Mouse (Mus musculus) cerebellum, postnatal 4 days (tissue): ENCODE results near the gene Polrmt.
A peak's percentile ranks its signal among the peaks of the same experiment; 100 is the strongest.
"Not testable (repeated sequence)": the region's sequence is repeated elsewhere in the genome, so short reads cannot be mapped to it uniquely, and the experiment has no call there.

Experiments
- DNase-seq, 2 experiments: peaks; one replicate each; pipeline ENCODE4 v3.0.0; 2022; ENCODE audit warnings: low spot score in 2 of 2, mixed read lengths in 1 of 2

Gene Polrmt

DNA sequence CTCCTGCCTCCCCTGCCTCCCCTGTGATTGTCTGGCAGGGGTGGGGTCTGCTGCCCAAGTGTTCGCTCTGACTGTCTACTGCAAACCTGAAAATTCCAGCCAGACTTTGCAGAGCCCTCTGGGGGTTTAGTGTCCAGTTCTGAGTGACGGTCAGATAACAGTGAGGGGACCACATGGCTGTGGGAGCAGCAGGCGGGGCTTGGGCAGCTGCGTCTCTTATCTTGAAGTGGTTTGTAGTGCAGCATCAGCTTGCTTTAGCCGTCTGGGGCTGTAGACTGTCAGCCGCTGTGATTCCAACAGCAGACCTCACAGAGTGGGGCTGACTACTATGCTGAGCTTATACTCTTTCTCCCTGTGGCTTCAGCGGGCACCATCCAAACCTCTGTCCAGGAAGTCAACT is 37.1 kb downstream of the Polrmt start:
- no peak for DNase-seq

- DNase-seq = no peak
These were observed 37.7 kb downstream of the Polrmt start for GRCm38 (mm10) chr10:79708668-79709067.

- DNase-seq = no peak
These were observed 38.6 kb downstream of the Polrmt start for GRCm38 (mm10) chr10:79707759-79708158.

DNA sequence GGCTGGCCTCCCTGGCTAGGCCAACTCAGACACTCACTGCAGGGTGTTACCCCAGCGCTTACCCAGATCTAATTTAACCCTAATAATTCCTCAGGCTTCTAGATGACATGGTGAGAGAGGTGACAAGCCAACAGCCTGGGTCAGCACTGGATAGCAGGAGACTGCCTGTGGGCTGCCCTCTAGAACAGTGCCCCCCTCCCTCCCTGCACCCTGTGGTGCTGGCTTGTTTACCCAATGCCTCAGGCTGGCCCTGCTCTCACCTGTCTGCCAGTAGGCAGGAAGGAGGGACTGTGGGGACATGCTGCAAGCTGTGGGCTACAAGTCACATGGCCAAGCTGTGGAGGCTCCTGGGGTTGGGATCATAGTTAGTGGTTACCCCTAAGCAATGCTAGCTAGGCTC is 39.2 kb downstream of the Polrmt start:
- no peak for DNase-seq

DNA sequence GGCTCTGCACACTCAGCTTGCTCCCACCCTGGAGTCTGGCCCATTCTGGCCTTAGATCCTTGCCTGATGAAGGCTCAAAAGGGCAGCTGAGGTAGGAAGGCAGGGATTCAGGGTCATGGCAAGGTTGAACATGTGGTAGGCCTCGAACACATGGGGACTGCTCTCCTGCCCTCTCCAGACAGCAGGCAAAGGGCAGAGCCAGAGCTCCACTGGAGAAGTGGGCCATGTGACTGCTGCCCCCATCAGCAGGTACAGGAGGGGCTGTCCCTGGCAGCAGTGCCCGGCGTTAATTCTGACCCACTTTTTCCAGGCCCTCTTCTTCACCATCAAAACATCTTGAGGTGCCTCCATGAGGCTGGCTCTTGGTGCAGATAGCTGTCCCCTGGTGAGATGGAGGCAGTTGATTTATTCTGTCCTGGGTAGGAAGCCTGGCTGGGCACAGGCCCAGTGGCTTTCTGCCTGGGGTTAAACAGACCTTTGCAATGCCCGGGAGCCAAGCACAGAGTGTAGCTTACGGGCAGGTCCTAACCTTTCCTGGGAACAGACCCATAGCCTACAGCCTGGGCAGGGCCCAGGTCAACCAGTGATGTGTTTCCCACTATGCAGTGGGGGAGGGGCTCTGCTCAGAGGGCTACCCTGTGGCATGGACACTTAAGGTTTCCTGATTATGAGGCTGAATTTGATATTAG is 39.8 kb downstream of the Polrmt start:
- no peak for DNase-seq

GRCm38 (mm10) chr10:79705951-79706350 is 40.4 kb downstream of the Polrmt start:
- DNase-seq = no peak

DNA sequence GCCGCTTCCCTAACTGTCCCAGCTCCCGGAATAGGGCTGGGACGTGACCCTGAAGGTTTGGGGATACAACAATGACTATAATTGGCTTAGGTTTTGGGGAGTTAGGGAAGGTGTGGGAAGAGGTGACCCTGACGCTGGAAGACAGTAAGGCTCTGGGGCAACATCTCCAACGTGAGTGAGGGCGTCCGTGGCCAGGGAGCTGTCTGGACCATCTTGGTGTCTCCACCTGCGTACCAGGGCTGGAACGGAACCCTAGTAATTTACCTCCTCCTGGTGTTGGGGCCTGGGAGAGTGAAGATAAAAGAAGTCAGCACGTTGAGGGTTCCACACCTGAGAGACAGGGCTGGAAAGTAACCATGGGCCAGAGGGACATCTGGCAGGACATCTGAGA is 41.4 kb downstream of the Polrmt start:
- no peak for DNase-seq

GRCm38 (mm10) chr10:79704065-79704969 is 42.1 kb downstream of the Polrmt start, which contains the start of gene Bsg:
Gene Bsg, plus strand, starts transcription at chr10:79704491.
- DNase-seq = peak; percentile 94 to 99

DNA sequence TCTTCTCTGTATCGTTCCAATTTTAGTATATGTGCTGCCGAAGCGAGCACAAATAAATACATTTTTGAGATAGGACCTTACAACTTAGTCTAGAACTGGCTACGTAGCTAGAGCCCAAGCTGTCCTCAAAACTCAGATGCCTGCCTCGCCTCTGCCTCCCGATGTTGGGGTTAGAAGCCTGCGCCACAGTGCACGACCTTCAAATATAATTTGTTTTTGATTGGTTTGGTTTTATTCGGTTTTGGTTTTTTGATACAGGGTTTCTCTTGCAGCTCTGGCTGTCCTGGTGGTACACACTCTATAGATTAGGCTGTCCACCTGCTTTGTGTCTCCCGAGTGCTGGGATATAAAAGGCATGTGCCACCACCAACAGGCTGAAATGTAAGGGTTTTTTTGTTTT is 42.8 kb downstream of the Polrmt start:
- DNase-seq = no peak

GRCm38 (mm10) chr10:79702970-79703369 is 43.4 kb downstream of the Polrmt start:
- DNase-seq = not testable (repeated sequence)

DNA sequence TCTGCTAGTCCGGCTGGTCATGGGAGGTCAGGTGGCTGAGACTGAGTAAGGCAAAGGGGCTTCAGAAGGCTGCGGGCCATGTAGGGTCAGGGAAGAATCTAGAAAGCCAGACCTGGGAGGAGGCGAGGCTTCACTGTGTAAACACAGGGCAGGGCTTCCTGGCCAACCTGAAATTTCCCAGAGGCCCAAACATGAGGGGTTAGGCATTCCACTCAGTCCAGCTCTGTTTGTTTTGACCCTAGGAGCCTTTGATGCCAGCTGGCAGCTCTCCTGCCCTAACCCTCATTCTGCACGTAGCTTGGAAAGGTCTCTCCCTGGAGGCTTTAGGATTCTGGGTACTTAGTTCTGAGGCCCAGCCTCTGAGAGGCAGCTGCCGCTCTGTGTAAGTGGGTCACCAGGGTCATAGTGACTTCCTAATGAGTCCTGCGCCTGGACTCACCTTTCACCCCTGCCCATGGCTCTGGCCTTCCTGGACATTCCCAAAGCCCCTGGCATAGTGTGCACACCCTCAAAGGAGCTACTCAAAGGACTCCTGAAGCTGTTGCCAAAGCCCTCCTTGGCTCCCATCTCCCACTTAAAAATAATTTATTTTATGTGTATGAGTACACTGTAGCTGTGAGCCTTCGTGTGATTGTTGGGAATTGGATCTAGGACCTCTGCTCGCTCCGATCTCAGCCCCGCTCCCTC is 44.8 kb downstream of the Polrmt start:
- DNase-seq = no peak

GRCm38 (mm10) chr10:79700676-79701075 is 45.7 kb downstream of the Polrmt start:
- DNase-seq = no peak

DNA sequence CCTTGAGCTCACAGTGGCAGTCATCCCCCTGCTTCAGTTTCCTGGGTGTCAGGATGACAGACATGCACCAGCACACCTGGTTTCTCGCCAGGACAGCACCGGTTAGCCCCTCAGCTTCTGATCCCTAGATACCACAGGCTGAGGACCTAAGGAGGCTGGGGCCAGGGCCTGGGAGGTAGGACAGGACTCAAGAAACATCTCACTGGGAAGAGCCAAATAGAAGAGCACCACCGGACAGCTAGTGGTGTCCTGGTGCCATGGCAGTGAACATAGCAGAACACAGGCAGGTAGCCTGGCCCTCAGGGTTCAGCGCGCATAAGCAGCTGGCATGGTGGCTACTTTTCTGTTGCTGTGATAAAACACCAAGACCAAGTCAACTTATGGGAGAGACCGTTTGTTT is 47.9 kb downstream of the Polrmt start:
- DNase-seq = no peak

GRCm38 (mm10) chr10:79697916-79698315 is 48.5 kb downstream of the Polrmt start:
- no peak for DNase-seq

DNA sequence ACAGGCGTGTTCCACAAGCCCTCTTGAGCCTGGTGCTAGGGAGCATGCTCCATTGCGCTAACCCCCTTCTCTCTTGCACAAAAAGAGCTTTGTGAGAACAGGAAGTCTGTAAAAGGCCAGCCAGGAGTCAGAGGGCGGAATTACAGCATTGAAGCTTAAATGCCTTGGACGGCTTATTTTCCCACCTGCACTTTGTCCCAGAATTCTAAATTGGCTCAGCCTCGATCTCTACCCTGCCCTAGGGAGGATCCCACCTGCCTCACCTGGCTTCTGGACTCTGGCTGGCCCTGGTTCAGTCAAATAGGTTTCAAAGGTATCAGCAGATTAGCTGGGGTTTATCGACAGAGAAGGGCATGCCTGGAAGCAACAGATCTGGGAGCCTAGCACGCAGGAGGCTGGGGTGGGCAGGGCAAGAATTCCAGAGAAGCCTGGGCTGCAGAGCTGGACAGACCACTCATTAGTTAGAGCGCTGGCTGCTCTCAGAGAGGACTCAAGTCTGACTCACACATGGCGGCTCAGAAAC is 50.2 kb downstream of the Polrmt start:
- DNase-seq = no peak

DNA sequence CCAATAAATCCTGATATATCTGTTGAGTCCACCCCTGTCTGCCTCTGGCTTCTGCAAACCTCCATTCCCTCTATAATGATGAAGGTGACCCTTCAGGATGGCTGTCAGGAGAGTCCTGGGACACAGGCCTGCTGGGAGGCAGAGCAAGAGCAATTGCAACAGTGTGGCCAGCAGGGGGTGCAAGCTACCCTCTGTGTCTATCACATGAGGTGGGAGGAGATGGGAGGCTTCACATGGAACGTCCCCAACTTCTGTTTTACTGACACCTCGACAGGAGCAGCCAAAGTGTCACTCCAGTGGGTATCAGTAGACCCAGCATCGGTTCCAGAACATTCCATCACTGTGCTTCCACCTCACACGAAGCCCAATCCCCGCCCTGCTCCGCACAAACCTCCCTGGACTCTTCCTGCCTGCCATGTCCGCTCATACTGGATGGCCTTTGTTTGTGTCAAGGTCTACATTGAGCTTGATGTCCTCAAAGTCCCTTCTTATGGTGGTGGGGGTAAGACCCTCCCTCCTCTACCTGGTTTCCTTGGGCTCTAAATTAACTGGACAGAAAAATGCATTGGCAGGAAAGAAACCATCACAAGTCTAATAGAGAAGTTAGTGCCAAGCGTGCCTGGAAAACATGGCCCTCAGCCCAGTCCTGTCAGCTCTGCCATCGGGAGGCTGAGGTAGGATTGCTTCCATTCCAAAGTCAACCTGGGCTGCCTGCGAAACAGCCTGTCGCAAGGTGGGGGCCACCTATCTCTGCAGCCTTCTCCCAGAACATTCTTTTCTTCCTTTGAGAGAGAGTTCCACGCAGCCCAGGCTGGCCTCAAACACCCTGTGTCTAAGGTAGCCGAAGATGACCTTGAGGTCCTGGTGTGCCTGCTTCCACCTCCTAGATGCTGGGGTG is 50.9 kb downstream of the Polrmt start:
- DNase-seq = peak in 1 of 2 experiments; percentile 65

- DNase-seq = no peak
These were observed 52.1 kb downstream of the Polrmt start for GRCm38 (mm10) chr10:79694379-79694655.

DNA sequence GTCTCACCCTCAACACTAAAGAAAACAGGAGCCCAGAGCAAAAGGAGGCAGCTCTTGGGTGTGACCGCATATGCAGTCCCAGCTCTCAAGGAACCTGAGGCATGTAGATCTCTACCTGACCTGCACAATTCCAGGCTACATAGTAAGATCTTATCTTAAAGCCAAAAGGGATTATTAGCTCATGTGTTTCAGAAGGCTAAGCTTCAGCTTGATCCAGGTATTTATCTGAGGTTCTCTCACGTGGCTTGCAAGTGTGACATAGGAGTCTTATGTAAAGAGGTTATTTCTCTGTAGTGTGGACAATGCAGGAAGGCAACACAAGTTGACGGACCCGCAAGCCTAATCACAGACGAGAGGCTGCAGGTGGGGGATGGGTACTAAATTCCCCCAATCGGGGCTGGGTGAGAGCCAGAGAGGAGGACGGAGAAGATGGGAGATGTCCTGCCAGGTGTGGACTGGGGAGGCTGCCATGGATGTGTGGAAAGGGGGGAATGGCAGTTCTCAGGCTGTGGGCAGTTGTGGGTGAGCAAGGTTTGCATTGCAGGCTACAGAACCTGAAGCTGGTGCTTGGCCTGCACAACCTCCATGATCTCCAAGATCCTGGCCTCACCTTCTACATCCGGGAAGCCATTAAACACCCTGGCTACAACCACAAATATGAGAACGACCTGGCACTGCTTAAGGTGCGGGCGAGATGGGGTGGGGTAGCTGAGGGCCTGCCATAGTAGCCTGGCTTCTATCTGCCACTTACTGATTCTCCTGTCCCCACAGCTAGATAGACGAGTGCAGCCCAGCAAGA is 52.6 kb downstream of the Polrmt start:
- DNase-seq = no peak

- DNase-seq = no peak
These were observed 54.3 kb downstream of the Polrmt start for GRCm38 (mm10) chr10:79691986-79692548.

DNA sequence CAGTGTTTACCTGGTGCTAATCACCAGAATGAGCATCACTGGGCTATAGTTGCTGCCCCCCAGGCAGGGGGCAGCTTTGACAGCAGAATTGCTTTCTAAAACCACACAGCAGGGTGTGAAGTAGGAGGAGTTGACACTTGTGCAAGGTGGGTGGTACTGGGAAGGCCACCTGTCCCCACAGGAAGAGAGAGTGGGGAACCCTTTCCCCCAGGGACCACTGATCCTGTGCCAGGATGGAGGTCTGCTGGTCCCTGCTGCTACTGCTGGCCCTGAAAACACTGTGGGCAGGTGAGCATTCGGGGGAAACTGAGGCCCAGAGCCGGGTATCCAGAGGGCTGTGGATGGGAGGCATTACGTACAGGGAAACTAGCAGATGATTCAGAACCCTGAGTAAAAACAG is 57.2 kb downstream of the Polrmt start:
- no peak for DNase-seq
